Mouse (Mus musculus): ENCODE data around the gene Trex1. TPM values are rescaled to one million over a fixed set of nuclear protein-coding genes. Genes with fewer than 3 reads are reported as not detected.

The Trex1 gene
- total RNA-seq, 2 experiments from 2014 or later = 9.7 to 10.5 TPM

DNA sequence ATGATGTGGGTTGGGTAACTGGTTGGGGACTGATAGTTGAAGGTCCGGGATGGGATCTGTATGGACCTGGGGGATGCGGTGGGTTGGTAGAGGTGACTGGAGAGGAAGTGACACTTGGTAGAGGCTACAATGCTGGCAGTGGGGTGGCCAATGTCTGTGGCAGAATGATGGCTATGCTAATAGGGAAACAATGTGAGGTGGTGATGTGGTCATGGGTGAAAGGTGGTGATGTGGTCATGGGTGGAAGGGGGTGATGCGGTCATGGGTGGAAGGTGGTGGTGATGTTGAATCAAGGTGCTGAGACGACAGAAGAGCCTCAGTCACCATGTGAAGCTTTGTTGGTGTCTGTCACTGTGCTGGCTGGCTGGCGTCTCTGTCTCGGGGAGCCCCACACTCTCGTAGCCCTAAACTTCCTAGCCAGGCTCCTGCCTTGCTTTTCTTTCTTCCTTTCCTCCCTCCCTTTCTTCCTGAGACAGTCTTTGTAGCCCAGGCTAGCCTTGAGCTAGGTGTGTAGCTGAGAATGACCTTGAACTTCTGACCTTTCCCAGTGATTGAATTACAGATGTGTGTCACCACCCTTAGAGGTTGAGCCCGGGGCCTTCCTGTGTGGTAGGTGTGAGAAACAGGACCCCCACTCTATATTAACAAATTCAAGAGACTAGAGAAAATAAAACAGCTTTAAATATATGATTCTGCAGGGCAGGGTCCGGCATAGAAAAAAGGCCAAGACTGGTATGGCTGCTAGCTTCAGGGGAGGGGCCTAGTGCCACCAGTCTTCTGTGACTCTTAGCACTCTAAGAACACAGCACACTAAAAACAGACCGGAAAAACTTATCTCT is 7.7 kb downstream of the Trex1 start:
- DNase-seq = peak; percentile 4

- peak; percentile 5 for DNase-seq
These were observed 8.5 kb downstream of the Trex1 start for GRCm38 (mm10) chr9:109051011-109051501.

- no peak for DNase-seq
These were observed 8.9 kb downstream of the Trex1 start for GRCm38 (mm10) chr9:109050674-109050997.

DNA sequence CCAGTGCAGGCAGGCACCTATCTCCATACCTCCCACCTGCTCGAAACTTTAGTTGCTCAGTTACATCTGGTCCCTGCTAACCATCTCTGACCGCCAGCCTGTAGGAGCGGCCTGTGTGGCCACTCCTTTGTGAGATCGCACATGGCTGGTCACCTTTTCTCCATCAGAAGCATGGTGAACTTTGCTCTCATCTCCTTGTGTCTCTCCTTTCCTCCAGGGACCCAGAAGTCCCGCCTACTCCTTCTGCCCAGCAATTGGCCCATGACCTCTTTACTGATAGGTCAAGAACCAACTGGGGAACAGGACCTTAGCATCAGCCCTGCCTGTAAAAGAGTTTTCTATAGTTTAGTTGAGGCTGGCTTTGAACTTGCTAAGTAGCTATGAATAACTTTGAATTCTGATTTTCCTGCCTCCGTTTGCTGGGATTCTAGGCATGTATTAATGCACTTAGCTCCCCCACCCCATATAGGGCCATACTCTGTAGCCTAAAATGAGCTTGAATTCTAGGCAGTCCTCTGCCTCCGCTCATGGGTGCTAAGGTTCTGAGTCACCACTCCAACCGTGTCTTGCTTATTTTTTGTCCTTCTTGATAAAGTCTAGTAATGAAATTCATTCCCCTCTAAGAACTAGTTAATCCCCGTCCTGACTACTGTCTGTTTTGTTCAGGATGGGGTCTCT is 9.4 kb downstream of the Trex1 start:
- peak; percentile 4 for DNase-seq

GRCm38 (mm10) chr9:109049316-109049715 is 10.2 kb downstream of the Trex1 start:
- no peak for DNase-seq

- DNase-seq = peak; percentile 30
These were observed 13.2 kb downstream of the Trex1 start for GRCm38 (mm10) chr9:109046306-109046705.

DNA sequence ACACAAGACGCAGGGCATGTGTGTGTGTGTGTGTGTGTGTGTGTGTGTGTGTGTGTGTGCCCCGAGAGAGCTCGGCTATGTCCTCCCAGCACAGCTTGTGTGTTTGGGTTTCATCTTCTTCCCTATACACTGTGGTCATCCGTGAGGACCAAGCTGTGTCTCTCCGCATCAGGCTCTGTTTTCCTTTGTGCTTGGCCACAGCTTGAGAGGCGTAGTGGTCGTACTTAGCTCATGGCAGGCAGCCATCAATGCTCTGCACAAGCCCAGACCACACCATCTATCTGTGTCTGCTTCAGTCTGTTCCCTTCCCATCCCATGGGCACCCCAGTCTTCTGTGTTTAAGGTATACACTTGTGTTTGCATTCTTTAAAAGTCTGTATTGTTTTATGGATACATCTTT is 18.2 kb downstream of the Trex1 start:
- DNase-seq = no peak

GRCm38 (mm10) chr9:109040906-109041305 is 18.6 kb downstream of the Trex1 start:
- DNase-seq = no peak

DNA sequence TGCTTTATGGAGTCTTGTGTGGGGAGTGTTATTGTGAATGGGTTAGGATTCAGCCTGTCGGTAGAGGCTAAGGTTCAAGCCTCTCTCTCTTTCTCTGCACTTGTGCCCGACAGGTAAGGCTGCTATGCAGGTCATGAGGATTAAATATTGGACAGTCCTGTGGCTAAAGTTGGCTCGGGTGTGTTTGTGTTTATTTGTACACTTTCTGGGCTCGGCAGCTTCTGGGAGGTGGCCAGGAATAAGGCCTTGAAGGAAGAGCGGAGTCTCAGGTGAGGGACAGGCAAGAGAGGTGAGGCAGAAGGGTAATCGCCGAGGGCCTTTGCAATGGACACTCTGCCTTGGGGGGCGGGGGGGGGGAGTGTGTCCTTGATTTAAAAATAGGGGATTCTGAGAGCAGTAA is 19.3 kb downstream of the Trex1 start:
- DNase-seq = no peak

GRCm38 (mm10) chr9:109039681-109040080 is 19.9 kb downstream of the Trex1 start:
- DNase-seq = no peak

DNA sequence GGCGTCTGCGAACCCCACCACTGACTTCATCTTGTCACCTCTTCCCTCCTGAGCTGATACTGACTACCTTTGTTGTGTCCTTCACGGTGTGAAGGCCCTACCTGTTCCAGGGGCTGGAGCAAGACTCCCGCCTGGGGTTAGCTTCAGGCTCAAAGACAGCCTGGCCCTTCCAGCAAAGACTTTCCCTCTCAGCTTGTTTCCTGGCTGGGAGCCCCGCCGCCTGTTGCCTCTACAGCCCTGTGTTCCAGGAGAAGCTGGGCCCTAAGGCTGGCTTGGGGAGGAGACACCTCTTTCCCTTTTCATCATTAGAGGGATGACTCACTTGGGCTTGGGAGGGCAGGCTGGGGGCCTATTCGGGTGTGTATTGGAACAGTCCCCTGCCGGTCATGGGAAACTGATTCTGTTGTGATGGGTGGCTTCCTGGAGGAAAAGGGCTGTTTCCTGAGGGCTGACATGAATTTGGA is 20.6 kb downstream of the Trex1 start:
- DNase-seq = peak; percentile 70

DNA sequence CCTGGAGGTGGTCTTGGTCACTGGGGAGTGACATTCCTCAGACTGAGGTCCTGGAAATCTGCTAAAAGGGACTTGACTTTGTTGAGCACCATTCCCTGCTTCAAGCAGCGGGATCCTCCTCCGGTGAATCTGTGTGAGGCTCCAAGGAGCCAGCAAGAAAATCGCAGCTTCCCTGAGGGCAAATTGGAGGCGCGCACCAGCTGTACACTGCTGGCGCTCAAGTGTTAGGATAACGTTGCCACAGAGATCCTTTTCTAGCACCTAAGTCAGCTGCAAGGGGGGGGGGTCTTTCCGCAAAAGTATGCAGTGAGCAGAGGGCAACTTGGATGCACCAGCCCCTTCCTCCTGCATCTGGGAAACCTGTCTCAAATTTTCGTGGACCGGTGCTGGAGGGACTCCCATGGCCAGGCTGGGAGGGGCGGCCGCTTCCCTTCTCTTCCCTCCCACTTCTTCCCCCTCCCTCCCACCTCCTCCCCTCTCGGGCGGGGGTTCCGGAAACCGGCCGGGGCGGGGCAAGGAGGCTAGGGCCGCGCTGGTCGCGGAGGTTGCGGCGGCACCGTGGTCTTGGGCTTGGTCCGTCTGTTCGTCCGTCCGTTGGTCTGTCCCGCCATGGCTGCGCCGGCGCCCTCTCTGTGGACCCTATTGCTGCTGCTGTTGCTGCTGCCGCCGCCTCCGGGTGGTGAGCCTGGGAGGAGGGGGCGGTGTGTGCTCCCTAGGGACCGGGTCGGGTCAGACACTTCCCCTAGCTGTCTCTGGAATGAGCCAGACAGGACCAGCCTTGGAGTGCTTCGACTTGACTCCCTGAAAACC is 21.2 kb downstream of the Trex1 start, which contains the start of gene Shisa5:
TSS of gene Shisa5 (plus strand) at position 480 of the 810 bp plus-strand sequence.
- peak; percentile 84 for DNase-seq

DNA sequence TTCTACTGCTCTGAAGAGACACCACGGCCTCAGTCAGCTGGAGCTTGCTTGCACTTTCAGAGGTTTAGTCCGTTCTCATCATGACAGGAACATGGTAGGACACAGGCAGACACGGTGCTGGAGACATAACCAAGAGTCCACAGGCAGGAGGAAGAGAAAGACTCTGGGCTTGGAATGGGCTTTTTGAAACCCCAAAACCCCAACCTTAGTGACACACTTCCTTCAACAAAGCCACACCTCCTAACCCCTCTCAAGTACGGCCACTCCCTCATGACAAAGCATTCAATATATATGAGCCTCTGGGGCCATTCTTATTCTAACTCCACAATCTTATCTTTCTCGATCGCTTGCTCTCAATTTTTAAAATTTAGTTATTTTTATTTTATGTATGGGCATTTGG is 27.1 kb downstream of the Trex1 start:
- DNase-seq = no peak

- no peak for DNase-seq
These were observed 27.8 kb downstream of the Trex1 start for GRCm38 (mm10) chr9:109031686-109032085.

GRCm38 (mm10) chr9:109031001-109031400 is 28.5 kb downstream of the Trex1 start:
- DNase-seq = no peak

DNA sequence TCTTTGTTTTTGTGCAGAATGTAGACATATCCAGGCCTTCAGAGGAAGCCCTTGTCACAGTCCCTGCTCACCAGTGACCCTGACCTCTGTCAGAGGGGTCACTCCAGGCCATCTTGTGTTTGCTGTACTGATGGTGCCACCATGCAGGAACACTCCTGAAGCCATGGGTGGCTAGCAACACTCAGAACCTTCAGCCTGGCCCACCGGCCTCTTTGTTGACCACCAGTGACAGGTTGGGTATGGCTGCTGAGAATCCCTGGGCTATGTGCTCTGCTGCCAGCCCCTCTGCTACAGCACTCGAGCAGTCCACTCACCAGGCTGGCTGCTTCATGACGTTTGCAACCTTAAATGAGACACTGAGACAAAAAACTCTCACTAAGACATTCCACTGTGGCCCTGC is 29.2 kb downstream of the Trex1 start:
- DNase-seq = no peak

DNA sequence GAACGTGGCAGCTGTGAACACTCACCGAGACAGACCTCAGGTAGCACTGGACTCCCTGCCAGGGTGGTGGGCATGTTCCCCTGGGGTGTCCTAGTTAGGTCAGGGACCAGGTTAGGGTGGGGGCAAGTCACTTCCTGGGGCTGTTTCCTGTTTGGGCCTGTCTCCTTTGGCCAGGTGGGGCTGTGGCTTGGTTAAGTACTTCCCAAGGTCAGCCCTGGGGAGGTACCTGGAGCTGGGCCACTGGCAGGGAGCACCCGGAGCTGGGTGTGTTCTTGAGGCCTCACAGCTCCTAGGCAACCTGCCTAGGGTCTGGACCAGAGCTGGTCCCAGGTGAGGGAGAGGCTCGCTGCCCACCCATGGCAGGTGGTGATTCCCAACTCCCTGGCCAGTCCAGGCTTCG is 30.6 kb downstream of the Trex1 start:
- no peak for DNase-seq

DNA sequence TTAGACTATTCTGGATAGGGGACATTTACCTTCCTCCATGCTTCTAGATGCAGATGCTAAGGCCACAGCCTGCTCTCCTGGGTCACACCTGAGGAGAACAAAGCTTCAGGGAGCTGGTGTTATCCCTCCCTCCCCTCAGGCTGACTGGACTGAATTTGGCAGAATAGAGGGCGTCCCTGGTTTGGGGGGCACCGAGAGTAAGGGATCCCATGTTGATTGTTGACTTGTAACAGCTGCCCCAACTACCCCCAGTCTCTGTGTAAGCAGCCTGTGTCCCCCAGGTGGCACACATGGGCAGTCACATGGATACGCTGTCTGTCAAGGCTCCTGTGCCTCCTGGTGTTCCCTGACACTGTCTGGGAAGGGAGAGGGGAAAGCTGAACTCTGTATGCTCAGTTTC is 31.1 kb downstream of the Trex1 start:
- DNase-seq = no peak

DNA sequence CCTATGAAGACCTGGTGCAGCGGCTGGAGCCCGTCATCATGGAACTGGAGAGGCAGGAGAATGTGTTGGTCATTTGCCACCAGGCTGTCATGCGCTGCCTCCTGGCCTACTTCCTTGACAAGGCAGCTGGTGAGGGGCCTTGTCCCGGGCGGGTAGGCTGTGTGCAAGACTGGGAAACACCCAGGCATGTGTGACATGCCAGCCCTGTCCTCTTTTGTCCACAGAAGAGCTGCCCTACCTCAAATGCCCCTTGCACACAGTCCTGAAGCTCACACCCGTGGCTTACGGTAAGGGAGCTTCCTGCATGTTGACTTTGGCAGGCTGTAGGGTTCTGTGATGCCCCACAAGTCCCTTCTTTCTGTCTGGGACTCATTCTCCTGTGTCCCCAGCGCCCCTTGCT is 32.0 kb downstream of the Trex1 start:
- DNase-seq = peak; percentile 45

DNA sequence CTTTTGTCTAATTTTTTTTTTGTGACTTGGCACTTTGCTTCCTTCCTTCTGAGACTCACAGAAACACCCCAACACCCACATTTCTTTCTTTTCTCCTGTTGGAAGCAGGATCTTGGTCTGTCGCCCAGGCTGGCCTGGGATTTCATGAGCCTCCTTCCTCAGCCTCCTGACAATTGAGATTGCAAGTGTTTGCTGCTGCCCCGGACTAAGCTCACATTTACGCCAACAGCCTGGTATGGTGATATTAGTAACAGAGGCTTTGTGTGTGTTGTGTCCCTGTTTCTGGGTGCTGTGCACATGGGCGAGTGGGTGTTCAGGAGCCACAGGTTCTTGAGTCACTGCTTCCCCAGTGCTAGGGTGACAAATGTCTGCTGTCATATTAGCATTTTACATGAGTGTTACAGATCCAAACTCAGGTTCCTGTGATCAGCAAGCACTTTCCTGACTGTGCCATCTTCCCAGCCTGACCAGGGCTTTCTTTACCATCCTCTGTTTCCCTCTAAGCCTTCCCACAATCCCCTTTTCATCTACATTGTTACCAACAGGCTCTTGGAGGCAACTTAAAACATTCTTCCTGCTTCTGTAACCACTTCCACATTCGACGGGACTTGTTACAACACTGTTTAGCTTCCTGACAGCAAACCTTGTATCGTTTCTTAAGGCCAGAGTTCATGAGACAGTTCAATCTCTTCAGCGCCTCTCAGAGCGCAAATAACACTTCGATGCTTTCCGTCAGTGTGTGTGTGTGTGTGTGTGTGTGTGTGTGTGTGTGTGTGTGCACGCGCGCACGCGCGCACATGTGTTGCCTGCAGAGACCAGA is 36.5 kb downstream of the Trex1 start:
- no peak for DNase-seq

DNA sequence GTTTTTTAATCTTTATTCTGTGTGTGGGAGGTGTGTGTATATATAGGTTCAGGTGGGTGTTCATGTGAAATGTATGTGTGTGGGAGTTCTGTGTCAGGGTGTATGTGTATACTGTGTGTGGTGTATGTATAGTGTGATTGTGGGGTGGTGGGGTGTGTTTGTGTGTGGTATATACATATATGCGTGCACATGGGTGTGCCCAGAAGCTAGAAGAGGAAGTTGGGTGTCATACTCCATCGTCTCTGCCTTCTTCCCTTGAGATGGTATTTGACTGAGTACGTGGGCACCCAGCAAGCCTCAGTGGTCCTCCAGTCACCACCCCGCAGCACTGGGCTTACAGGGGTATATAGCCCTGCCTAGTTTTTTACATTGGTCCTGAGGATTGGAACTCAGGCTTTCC is 38.1 kb downstream of the Trex1 start:
- DNase-seq = no peak

Data from gastrocnemius, postnatal 25 days (tissue).